Mouse (Mus musculus) liver, embryonic 14 days (tissue): ENCODE measurements around the gene 9230110F15Rik. TPM values are rescaled to one million over a fixed set of nuclear protein-coding genes. Genes with fewer than 3 reads are reported as not detected.

Experiments used
- polyA plus RNA-seq: library from polyadenylated mRNA; depleted of rRNA; stranded (reverse); fragments of >200 nt; gene quantifications from 2 replicates; pipeline ENCODE4 v1.2.3, GENCODE M21; 2012; rRNA removed

The 9230110F15Rik gene
- not detected in 2 replicates for polyA plus RNA-seq

DNA sequence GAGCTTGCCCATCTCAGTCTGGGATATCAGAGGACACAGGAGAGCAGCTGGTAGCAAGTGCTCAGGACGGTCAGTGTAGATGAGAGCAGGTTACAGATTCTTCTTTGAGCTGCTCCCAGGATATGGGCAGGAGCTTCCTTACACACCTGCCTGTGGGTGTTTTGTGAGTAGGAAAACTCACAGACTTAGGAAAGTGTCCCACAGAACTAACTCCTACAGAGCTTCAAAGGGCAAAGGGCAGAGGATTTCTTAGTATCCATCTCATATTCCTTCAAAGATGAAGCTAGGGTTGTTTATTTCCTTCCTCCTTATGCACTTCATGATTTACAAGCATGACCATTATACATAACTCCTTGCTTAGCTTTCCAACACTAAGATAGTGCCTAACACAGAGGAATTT lies at the start of gene 9230110F15Rik:
9230110F15Rik (minus strand) TSS at position 101 of the 400 bp plus-strand sequence.

DNA sequence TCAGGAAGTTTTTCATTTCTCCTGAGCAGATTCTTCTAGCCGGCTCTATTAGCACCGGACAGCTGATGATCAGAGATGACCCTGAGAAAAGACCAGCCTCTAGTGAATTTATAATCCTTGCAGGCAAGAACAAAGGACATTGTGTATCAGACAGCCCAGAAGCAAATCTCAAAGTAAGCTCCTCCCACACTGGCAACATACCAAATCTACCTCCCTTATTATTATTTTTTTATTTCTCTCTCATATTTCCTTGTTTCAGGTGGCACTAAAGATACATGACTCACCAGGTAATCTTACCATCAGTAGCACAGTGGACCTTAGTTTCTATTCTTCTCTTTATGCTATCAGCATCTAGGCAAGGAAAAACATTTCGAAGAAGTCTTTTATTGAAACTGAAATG lies 53.9 kb downstream of the 9230110F15Rik start, which contains the start of the genes Gm27235 and D730048I06Rik:
Gm27235 (minus strand) TSS at position 101 of the 400 bp plus-strand sequence.
D730048I06Rik (minus strand) TSS at position 112 of the 400 bp plus-strand sequence.

Other genes starting within 250 kb of the 9230110F15Rik start
- not detected in 2 replicates for gene Pate4, start 232.2 kb downstream of the 9230110F15Rik start, polyA plus RNA-seq
- not detected in 2 replicates for gene Pate3, start 195.9 kb downstream of the 9230110F15Rik start, polyA plus RNA-seq
- gene Pate1, start 156.8 kb downstream of the 9230110F15Rik start, polyA plus RNA-seq, result not detected in 2 replicates
- gene Gm17677, start 103.1 kb downstream of the 9230110F15Rik start, polyA plus RNA-seq, result not detected in 2 replicates
- gene Gm17727, start 66.0 kb downstream of the 9230110F15Rik start, polyA plus RNA-seq, result not detected in 2 replicates
- not detected in 2 replicates for gene Gm27235, start 54.0 kb downstream of the 9230110F15Rik start, polyA plus RNA-seq
- gene D730048I06Rik, start 54.0 kb downstream of the 9230110F15Rik start, polyA plus RNA-seq, result not detected in 2 replicates
- gene 9230113P08Rik, start 64.3 kb upstream of the 9230110F15Rik start, polyA plus RNA-seq, result not detected in 2 replicates